Mouse (Mus musculus): ENCODE data around the gene Rps11. TPM values are rescaled to one million over a fixed set of nuclear protein-coding genes. Genes with fewer than 3 reads are reported as not detected.
A peak's percentile ranks its signal among the peaks of the same experiment; 100 is the strongest.
"Not testable (repeated sequence)": the region's sequence is repeated elsewhere in the genome, so short reads cannot be mapped to it uniquely, and the experiment has no call there.

Rps11 gene
- polyA plus RNA-seq, 1 experiment = 3,175 TPM

DNA sequence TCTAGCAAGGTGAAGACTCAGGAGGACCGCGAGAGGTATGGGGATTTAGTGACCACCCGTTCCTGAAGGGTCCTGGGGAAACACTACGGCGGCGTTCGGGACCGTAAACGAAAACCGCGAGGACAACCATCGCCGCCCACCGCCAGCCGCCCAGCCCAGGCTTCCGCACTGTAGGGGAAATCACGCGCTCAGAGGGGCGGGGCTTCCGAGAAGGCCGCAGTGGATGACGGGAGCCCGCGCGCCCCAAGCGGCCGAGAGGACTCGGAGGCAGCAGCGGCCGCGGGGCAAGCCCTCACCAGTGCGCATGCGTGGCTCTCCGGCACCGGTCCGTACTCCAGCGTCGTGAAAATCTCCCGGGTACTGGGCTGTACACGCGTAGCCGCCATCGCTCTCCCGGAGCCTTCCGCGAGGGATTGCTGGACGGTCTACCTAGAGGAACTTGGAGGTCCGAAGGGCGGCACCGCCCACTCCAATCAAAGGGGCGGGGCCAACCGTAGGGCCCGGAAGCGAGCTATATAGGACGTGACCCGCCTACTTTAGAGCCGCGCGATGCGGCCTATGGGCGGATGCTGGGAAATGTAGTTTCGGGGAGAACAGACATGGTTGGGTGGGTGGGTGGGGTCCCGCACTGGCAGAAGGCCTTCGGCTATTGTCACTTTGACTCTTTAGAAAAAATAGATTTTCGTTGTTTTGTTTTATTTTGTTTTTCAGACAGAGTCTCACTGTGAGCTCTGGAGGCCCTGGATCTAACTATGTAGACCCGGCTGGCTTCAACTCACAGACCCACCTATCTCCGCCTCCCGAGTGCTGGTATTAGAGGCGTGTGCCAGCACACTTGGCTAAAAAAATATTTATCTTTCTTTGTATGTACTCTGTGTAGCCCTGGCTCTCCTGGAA, 30.1 kb upstream of the Rps11 start, which contains the start of the genes Pih1d1 and Aldh16a1:
Gene Pih1d1, plus strand, starts transcription at position 208 of the 897 bp plus-strand sequence.
Gene Aldh16a1, minus strand, starts transcription at position 489 of the 897 bp plus-strand sequence.
- TF ChIP-seq CTCF (IDR thresholded peaks at IDR 0.05; ENCODE audit: control insufficient read depth, insufficient read depth, insufficient read length) (peak; percentile 50), MAX (IDR thresholded peaks at IDR 0.05) (no peak)
- peak within 1 kb of the TSS; percentile 85 for H3ac ChIP-seq (ENCODE audit: control insufficient read depth, insufficient read length, low read depth)
- peak within 1 kb of the TSS; percentile 55 for H3K4me3 ChIP-seq (ENCODE audit: insufficient read depth, poor library complexity, severe bottlenecking)
- peaks cover 6% of the 10 kb centered on the region for H3K79me2 ChIP-seq (ENCODE audit: control insufficient read depth, insufficient read depth)
- no peaks in the 10 kb centered on the region for H3K36me3 ChIP-seq (ENCODE audit: control insufficient read depth, insufficient read depth)
- H3K79me3 ChIP-seq (ENCODE audit: low read depth) = no peaks in the 10 kb centered on the region
- no peaks in the 10 kb centered on the region for H3K27me3 ChIP-seq (ENCODE audit: control insufficient read depth, insufficient read depth, insufficient read length)

DNA sequence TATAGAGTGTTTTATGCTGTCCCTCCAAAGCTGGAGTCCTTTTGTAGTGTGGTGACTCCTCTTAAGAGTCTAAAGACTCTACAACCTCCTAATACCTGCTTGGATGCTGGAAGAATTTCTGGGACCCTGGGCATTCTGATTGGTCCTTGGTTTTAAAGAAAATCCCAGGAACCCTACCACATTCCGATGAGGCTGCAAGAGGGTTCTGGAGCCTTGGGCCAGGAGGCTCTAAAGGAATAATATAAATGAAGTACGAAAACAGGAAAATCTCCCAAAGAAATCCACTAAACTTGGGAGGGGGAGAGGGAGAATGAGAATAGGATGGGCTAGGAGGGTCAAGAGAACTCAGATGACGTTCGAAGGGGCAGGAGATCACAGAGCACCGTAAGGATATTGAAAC, 29.3 kb upstream of the Rps11 start:
- peak overlapping the region; percentile 55 for H3K4me3 ChIP-seq (ENCODE audit: insufficient read depth, poor library complexity, severe bottlenecking)
- no peaks in the 10 kb centered on the region for H3K27me3 ChIP-seq (ENCODE audit: control insufficient read depth, insufficient read depth, insufficient read length)
- TF ChIP-seq FOSL1 (IDR thresholded peaks at IDR 0.05; ENCODE audit: insufficient read depth, low read length, poor library complexity, severe bottlenecking) (no peak), MYOD1 (IDR thresholded peaks at IDR 0.05; ENCODE audit: control insufficient read depth, insufficient read length, low read depth) (no peak), CTCF (IDR thresholded peaks at IDR 0.05; ENCODE audit: control insufficient read depth, insufficient read depth, insufficient read length) (no peak)
- peaks cover 6% of the 10 kb centered on the region for H3K79me2 ChIP-seq (ENCODE audit: control insufficient read depth, insufficient read depth)
- H3K36me3 ChIP-seq (ENCODE audit: control insufficient read depth, insufficient read depth) = no peaks in the 10 kb centered on the region
- no peaks in the 10 kb centered on the region for H3K79me3 ChIP-seq (ENCODE audit: low read depth)
- peak overlapping the region; percentile 85 for H3ac ChIP-seq (ENCODE audit: control insufficient read depth, insufficient read length, low read depth)

DNA sequence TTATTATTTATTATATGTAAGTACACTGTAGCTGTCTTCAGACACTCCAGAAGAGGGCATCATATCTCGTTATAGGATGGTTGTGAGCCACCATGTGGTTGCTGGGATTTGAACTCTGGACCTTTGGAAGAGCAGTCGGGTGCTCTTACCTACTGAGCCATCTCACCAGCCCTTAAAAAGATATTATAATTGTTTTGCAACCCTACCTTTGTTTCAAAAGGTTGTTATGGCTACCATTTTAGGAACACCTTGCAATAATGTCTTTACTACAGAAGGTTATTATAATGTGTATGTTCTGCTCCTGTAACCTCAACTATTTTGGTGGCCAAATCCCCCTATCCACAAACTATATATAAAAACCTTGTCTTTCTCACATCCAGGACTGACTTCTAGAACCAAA, 28.8 kb upstream of the Rps11 start:
- not testable (repeated sequence) for H3K36me3 ChIP-seq (ENCODE audit: control insufficient read depth, insufficient read depth); H3K79me2 ChIP-seq (ENCODE audit: control insufficient read depth, insufficient read depth); H3K4me3 ChIP-seq (ENCODE audit: insufficient read depth, poor library complexity, severe bottlenecking); H3ac ChIP-seq (ENCODE audit: control insufficient read depth, insufficient read length, low read depth); H3K27me3 ChIP-seq (ENCODE audit: control insufficient read depth, insufficient read depth, insufficient read length); H3K79me3 ChIP-seq (ENCODE audit: low read depth)

DNA sequence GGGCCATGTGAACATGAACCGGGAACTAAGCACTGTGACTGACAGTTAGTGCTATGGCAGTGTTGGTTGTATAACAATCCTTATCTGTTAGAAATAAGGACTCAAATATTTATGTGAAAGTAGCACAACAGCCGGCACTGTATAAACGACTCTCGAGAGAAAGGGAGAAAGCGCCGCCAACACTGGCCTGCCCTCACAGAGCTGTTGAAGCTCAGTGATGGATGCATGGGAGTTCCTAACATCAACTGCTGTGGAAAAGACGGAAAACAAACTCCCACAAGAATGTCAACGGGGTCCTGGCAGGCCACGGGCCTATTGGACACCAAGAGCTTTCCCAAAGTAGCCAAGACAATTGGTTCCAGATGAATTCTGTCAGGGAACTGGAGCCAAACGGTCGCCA, 27.1 kb upstream of the Rps11 start:
- H3K79me3 ChIP-seq (ENCODE audit: low read depth) = no peaks in the 10 kb centered on the region
- H3ac ChIP-seq (ENCODE audit: control insufficient read depth, insufficient read length, low read depth) = no peak overlapping the region
- H3K36me3 ChIP-seq (ENCODE audit: control insufficient read depth, insufficient read depth) = no peaks in the 10 kb centered on the region
- no peaks in the 10 kb centered on the region for H3K27me3 ChIP-seq (ENCODE audit: control insufficient read depth, insufficient read depth, insufficient read length)
- TF ChIP-seq USF1 (IDR thresholded peaks at IDR 0.05; ENCODE audit: low read depth) (no peak), CTCF (IDR thresholded peaks at IDR 0.05; ENCODE audit: control insufficient read depth, insufficient read depth, insufficient read length) (no peak), MYOD1 (IDR thresholded peaks at IDR 0.05; ENCODE audit: control insufficient read depth, insufficient read length, low read depth) (no peak), CEBPB (IDR thresholded peaks at IDR 0.05; ENCODE audit: low read depth) (no peak), MYOG (IDR thresholded peaks at IDR 0.05; ENCODE audit: control insufficient read depth, extremely low read depth, insufficient read length) (no peak), FOSL1 (IDR thresholded peaks at IDR 0.05; ENCODE audit: insufficient read depth, low read length, poor library complexity, severe bottlenecking) (no peak), MAX (IDR thresholded peaks at IDR 0.05) (no peak)
- no peak overlapping the region for H3K4me3 ChIP-seq (ENCODE audit: insufficient read depth, poor library complexity, severe bottlenecking)
- H3K79me2 ChIP-seq (ENCODE audit: control insufficient read depth, insufficient read depth) = peaks cover 6% of the 10 kb centered on the region

DNA sequence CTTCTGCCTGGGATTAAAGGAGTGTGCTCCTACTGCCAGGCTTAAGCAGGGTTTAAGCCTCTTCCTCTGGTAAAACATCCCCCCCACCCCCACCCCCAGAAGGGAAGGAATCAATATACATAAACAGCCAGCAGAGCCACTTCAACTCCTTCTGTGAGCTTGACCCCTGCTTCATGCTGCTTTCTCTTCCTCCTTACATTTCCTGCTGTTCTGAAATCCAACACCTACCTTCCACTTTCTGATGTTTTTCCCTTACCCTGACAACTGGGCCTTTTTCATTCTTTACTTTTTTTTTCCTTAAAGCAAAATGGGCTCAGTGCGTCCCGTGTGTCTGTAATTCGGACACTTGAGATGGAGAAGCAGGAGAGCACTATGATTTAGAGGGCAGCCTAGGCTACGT, 26.1 kb upstream of the Rps11 start:
- H3K36me3 ChIP-seq (ENCODE audit: control insufficient read depth, insufficient read depth) = no peaks in the 10 kb centered on the region
- peaks cover 6% of the 10 kb centered on the region for H3K79me2 ChIP-seq (ENCODE audit: control insufficient read depth, insufficient read depth)
- H3K27me3 ChIP-seq (ENCODE audit: control insufficient read depth, insufficient read depth, insufficient read length) = no peaks in the 10 kb centered on the region
- no peak overlapping the region for H3ac ChIP-seq (ENCODE audit: control insufficient read depth, insufficient read length, low read depth)
- TF ChIP-seq FOSL1 (IDR thresholded peaks at IDR 0.05; ENCODE audit: insufficient read depth, low read length, poor library complexity, severe bottlenecking) = no peak
- TF ChIP-seq CTCF (IDR thresholded peaks at IDR 0.05; ENCODE audit: control insufficient read depth, insufficient read depth, insufficient read length) = no peak
- no peak for TF ChIP-seq USF1 (IDR thresholded peaks at IDR 0.05; ENCODE audit: low read depth)
- TF ChIP-seq MYOD1 (IDR thresholded peaks at IDR 0.05; ENCODE audit: control insufficient read depth, insufficient read length, low read depth) = no peak
- TF ChIP-seq MAX (IDR thresholded peaks at IDR 0.05) = no peak
- TF ChIP-seq CEBPB (IDR thresholded peaks at IDR 0.05; ENCODE audit: low read depth) = no peak
- TF ChIP-seq MYOG (IDR thresholded peaks at IDR 0.05; ENCODE audit: control insufficient read depth, extremely low read depth, insufficient read length) = no peak
- H3K4me3 ChIP-seq (ENCODE audit: insufficient read depth, poor library complexity, severe bottlenecking) = no peak overlapping the region
- no peaks in the 10 kb centered on the region for H3K79me3 ChIP-seq (ENCODE audit: low read depth)

DNA sequence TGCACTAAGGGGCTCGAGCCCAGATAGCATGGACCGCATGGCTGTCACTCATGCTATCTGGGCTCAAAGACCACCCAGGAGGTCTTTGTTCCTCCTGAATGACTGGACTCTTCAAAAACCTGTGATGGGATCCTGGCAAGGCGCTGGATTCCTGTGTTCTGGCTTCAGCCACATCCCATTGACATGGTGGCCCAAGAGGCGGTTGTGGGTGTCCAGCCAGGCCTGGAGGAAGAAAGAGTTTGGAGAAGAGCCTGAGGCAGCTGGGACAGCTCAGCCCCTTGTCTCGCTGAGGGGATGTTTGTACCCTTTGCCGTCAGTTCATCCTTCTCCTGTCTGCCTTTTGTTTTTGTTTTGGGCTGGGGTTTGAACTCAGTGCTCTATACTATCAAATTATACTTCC, 25.3 kb upstream of the Rps11 start:
- Histone ChIP-seq H3K4me3 (ENCODE audit: insufficient read depth, poor library complexity, severe bottlenecking) (no peak overlapping the region), H3K79me3 (ENCODE audit: low read depth) (no peaks in the 10 kb centered on the region), H3K27me3 (ENCODE audit: control insufficient read depth, insufficient read depth, insufficient read length) (no peaks in the 10 kb centered on the region), H3K79me2 (ENCODE audit: control insufficient read depth, insufficient read depth) (peaks cover 6% of the 10 kb centered on the region), H3K36me3 (ENCODE audit: control insufficient read depth, insufficient read depth) (no peaks in the 10 kb centered on the region), H3ac (ENCODE audit: control insufficient read depth, insufficient read length, low read depth) (no peak overlapping the region)
- TF ChIP-seq MYOG (IDR thresholded peaks at IDR 0.05; ENCODE audit: control insufficient read depth, extremely low read depth, insufficient read length) (no peak), CEBPB (IDR thresholded peaks at IDR 0.05; ENCODE audit: low read depth) (no peak), FOSL1 (IDR thresholded peaks at IDR 0.05; ENCODE audit: insufficient read depth, low read length, poor library complexity, severe bottlenecking) (no peak), USF1 (IDR thresholded peaks at IDR 0.05; ENCODE audit: low read depth) (no peak)

All from C2C12 (cell line).